Mouse (Mus musculus): ENCODE measurements at regions not wholly inside any gene's neighbourhood (a gene's known extent, or its start where the extent isn't known, plus 50 kb on each side); places are given as distances from the start of the nearest gene placed in this dataset.
A peak's percentile ranks its signal among the peaks of the same experiment; 100 is the strongest.

DNA sequence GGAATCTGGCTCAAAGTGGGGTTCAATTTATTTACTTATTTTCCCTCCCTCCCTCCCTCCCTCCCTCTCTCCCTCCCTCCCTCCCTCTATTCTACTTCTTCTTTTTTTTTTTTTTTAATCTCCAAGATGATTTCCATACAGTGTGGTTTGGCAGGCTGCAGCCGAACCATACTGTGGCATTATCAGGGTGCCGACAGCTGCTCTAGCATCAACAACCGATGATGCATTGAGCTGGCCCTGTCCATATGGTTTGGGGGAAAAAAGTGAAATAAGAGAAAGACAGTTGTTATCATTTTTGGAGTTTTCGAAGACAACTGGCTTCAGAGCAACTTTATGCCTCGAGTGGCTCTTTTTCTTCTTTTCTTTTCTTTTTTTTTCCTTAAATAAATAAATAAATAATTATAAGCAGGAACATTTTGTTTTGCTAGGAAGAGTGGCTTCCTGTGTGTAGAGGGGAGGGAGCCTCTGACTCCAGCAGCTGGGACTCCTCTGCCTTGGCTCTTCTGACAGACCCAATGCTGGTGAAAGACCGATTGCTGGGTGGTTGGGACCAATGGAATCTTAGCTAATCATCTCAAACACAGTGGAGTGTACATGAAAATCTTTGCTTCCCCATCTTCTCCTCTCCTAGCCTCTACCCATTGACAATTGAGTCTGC is 190.1 kb upstream of the Maf start:
- peak; percentile 68 for ATAC-seq
- Histone ChIP-seq H3K27me3 (replicated peaks; ENCODE audit: control insufficient read depth, insufficient read depth, low read length) (no peaks in the 10 kb centered on the region), H3K27ac (ENCODE audit: low read length) (no peak overlapping the region), H3K9me3 (ENCODE audit: control insufficient read depth, low read length) (no peaks in the 10 kb centered on the region), H3K4me1 (ENCODE audit: control insufficient read depth, insufficient read depth, low read length) (no peaks in the 10 kb centered on the region), H3K4me2 (ENCODE audit: low read depth, low read length) (no peak overlapping the region), H3K9ac (ENCODE audit: low read depth, low read length) (no peak overlapping the region), H3K4me3 (ENCODE audit: low read length) (no peak overlapping the region), H3K36me3 (ENCODE audit: control insufficient read depth, insufficient read depth, low read length) (no peaks in the 10 kb centered on the region)
- WGBS, result 53% methylated on average over 6 of the region's 6 CpGs

DNA sequence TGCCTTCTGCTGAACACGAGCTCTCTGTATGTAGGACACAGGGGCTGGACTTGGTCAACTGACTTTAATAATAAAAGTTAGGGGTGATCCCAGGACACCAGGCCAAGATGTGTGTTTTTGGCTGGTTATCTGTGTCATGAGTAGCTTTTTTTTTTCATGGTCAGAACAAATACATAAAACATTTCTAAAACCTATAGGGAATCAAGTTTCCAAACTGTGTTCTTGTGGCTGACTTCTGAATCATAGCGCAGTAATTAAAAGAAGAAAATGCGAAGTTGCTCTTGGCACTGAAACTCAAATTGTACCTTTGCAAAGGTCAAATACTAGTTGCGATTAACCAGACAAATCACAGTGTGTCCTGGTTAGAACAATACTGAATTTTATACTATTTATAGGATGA is 189.5 kb upstream of the Maf start:
- no peaks in the 10 kb centered on the region for H3K9me3 ChIP-seq (ENCODE audit: control insufficient read depth, low read length)
- H3K4me2 ChIP-seq (ENCODE audit: low read depth, low read length), result no peak overlapping the region
- H3K36me3 ChIP-seq (ENCODE audit: control insufficient read depth, insufficient read depth, low read length), result no peaks in the 10 kb centered on the region
- ATAC-seq, result no peak
- H3K4me3 ChIP-seq (ENCODE audit: low read length), result no peak overlapping the region
- H3K4me1 ChIP-seq (ENCODE audit: control insufficient read depth, insufficient read depth, low read length), result no peaks in the 10 kb centered on the region
- H3K9ac ChIP-seq (ENCODE audit: low read depth, low read length), result no peak overlapping the region
- 78% methylated on average over 4 of the region's 4 CpGs for WGBS
- H3K27me3 ChIP-seq (replicated peaks; ENCODE audit: control insufficient read depth, insufficient read depth, low read length), result no peaks in the 10 kb centered on the region
- H3K27ac ChIP-seq (ENCODE audit: low read length), result no peak overlapping the region

GRCm38 (mm10) chr8:115896066-115896465 is 188.5 kb upstream of the Maf start:
- no peak for ATAC-seq

DNA sequence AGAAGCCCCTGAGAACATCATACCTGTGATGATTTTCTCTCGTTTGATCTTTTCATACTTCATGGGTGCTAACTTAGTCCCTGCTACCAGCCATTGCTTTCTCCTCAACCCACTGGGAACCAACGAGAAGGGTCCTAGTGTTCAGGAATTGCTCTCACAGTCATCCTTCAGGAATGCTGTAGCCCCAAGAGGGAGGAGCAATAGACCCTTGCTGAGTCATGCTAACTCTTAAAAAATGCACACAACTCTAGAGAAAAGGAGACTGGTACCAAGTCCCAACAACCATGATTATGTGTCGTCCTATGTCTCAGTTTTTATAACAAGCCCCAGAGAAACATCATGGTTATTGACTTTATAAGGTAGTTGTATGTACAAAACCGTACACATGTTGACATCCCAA is 180.7 kb upstream of the Maf start:
- Histone ChIP-seq H3K36me3 (ENCODE audit: control insufficient read depth, insufficient read depth, low read length) (no peaks in the 10 kb centered on the region), H3K27me3 (replicated peaks; ENCODE audit: control insufficient read depth, insufficient read depth, low read length) (no peaks in the 10 kb centered on the region), H3K9me3 (ENCODE audit: control insufficient read depth, low read length) (no peaks in the 10 kb centered on the region), H3K4me1 (ENCODE audit: control insufficient read depth, insufficient read depth, low read length) (peaks cover 5% of the 10 kb centered on the region; the same call in 1 of the 2 replicates), H3K27ac (ENCODE audit: low read length) (no peak overlapping the region), H3K9ac (ENCODE audit: low read depth, low read length) (no peak overlapping the region), H3K4me2 (ENCODE audit: low read depth, low read length) (no peak overlapping the region), H3K4me3 (ENCODE audit: low read length) (no peak overlapping the region)
- ATAC-seq, result no peak
- WGBS, result 84% methylated on average over 4 of the region's 4 CpGs

More at GRCm38 (mm10) chr8:115896066-115896465, 188.5 kb upstream of the Maf start:
- Histone ChIP-seq H3K4me3 (ENCODE audit: low read length) (no peak overlapping the region), H3K9me3 (ENCODE audit: control insufficient read depth, low read length) (no peaks in the 10 kb centered on the region), H3K36me3 (ENCODE audit: control insufficient read depth, insufficient read depth, low read length) (no peaks in the 10 kb centered on the region), H3K27me3 (replicated peaks; ENCODE audit: control insufficient read depth, insufficient read depth, low read length) (no peaks in the 10 kb centered on the region), H3K4me2 (ENCODE audit: low read depth, low read length) (no peak overlapping the region), H3K27ac (ENCODE audit: low read length) (no peak overlapping the region), H3K4me1 (ENCODE audit: control insufficient read depth, insufficient read depth, low read length) (no peaks in the 10 kb centered on the region), H3K9ac (ENCODE audit: low read depth, low read length) (no peak overlapping the region)
- WGBS, result 89% methylated on average over 4 of the region's 4 CpGs

- Histone ChIP-seq H3K36me3 (ENCODE audit: control insufficient read depth, insufficient read depth, low read length) (no peaks in the 10 kb centered on the region), H3K4me1 (ENCODE audit: control insufficient read depth, insufficient read depth, low read length) (peaks cover 5% of the 10 kb centered on the region; the same call in 1 of the 2 replicates), H3K4me2 (ENCODE audit: low read depth, low read length) (no peak overlapping the region), H3K27me3 (replicated peaks; ENCODE audit: control insufficient read depth, insufficient read depth, low read length) (no peaks in the 10 kb centered on the region), H3K9me3 (ENCODE audit: control insufficient read depth, low read length) (no peaks in the 10 kb centered on the region), H3K27ac (ENCODE audit: low read length) (peak overlapping the region; percentile 26), H3K9ac (ENCODE audit: low read depth, low read length) (no peak overlapping the region), H3K4me3 (ENCODE audit: low read length) (no peak overlapping the region)
- ATAC-seq, result peak; percentile 91
- 44% methylated on average over 2 of the region's 2 CpGs for WGBS
These were observed 177.6 kb upstream of the Maf start for GRCm38 (mm10) chr8:115885121-115885743.

- H3K9me3 ChIP-seq (ENCODE audit: control insufficient read depth, low read length), result no peaks in the 10 kb centered on the region
- no peak overlapping the region for H3K27ac ChIP-seq (ENCODE audit: low read length)
- H3K36me3 ChIP-seq (ENCODE audit: control insufficient read depth, insufficient read depth, low read length), result no peaks in the 10 kb centered on the region
- peaks cover 5% of the 10 kb centered on the region; the same call in 1 of the 2 replicates for H3K4me1 ChIP-seq (ENCODE audit: control insufficient read depth, insufficient read depth, low read length)
- H3K9ac ChIP-seq (ENCODE audit: low read depth, low read length), result no peak overlapping the region
- H3K27me3 ChIP-seq (replicated peaks; ENCODE audit: control insufficient read depth, insufficient read depth, low read length), result no peaks in the 10 kb centered on the region
- 47% methylated on average over 3 of the region's 3 CpGs for WGBS
- H3K4me2 ChIP-seq (ENCODE audit: low read depth, low read length), result no peak overlapping the region
- no peak overlapping the region for H3K4me3 ChIP-seq (ENCODE audit: low read length)
- no peak for ATAC-seq
These were observed 176.2 kb upstream of the Maf start for GRCm38 (mm10) chr8:115883808-115884207.

DNA sequence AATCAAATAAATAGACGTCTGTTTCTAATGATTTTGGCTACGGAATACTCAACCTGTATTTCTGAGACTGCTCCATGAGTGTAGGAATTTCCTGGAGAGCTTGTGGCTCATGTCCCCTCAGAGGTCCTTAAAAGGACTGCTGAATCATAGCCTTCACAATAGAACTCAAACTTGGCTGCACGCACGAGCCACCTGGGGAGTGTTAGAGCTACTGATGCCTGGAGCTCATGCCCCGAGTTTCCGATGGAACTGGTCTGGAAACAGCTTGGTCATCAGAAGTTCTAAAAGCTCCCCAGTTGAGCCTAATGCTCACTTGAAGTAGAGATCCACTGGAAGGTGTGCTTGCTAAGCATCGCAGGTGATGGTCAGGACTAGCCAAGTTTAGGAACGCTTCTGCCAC is 174.3 kb upstream of the Maf start:
- Histone ChIP-seq H3K4me1 (ENCODE audit: control insufficient read depth, insufficient read depth, low read length) (peaks cover 5% of the 10 kb centered on the region; the same call in 1 of the 2 replicates), H3K9ac (ENCODE audit: low read depth, low read length) (no peak overlapping the region), H3K9me3 (ENCODE audit: control insufficient read depth, low read length) (no peaks in the 10 kb centered on the region), H3K36me3 (ENCODE audit: control insufficient read depth, insufficient read depth, low read length) (no peaks in the 10 kb centered on the region), H3K4me2 (ENCODE audit: low read depth, low read length) (no peak overlapping the region), H3K4me3 (ENCODE audit: low read length) (no peak overlapping the region), H3K27me3 (replicated peaks; ENCODE audit: control insufficient read depth, insufficient read depth, low read length) (no peaks in the 10 kb centered on the region), H3K27ac (ENCODE audit: low read length) (no peak overlapping the region)
- 88% methylated on average over 8 of the region's 8 CpGs for WGBS
- no peak for ATAC-seq

- Histone ChIP-seq H3K27me3 (replicated peaks; ENCODE audit: control insufficient read depth, insufficient read depth, low read length) (no peaks in the 10 kb centered on the region), H3K9ac (ENCODE audit: low read depth, low read length) (no peak overlapping the region), H3K4me1 (ENCODE audit: control insufficient read depth, insufficient read depth, low read length) (0 out of 2 replicates have a peak, but pooled peaks cover 9% of the 10 kb centered on the region), H3K4me2 (ENCODE audit: low read depth, low read length) (no peak overlapping the region), H3K27ac (ENCODE audit: low read length) (peak overlapping the region; percentile 7; the same call in 1 of the 2 replicates), H3K9me3 (ENCODE audit: control insufficient read depth, low read length) (no peaks in the 10 kb centered on the region), H3K36me3 (ENCODE audit: control insufficient read depth, insufficient read depth, low read length) (no peaks in the 10 kb centered on the region), H3K4me3 (ENCODE audit: low read length) (no peak overlapping the region)
- peak; percentile 59 for ATAC-seq
- 39% methylated on average over 7 of the region's 7 CpGs for WGBS
These were observed 167.2 kb upstream of the Maf start for GRCm38 (mm10) chr8:115874789-115875188.

- no peaks in the 10 kb centered on the region for H3K9me3 ChIP-seq (ENCODE audit: control insufficient read depth, low read length)
- no peak overlapping the region for H3K4me2 ChIP-seq (ENCODE audit: low read depth, low read length)
- no peak overlapping the region for H3K4me3 ChIP-seq (ENCODE audit: low read length)
- H3K36me3 ChIP-seq (ENCODE audit: control insufficient read depth, insufficient read depth, low read length), result no peaks in the 10 kb centered on the region
- ATAC-seq, result no peak
- 66% methylated on average over 5 of the region's 5 CpGs for WGBS
- H3K4me1 ChIP-seq (ENCODE audit: control insufficient read depth, insufficient read depth, low read length), result 0 out of 2 replicates have a peak, but pooled peaks cover 9% of the 10 kb centered on the region
- H3K27ac ChIP-seq (ENCODE audit: low read length), result no peak overlapping the region
- no peaks in the 10 kb centered on the region for H3K27me3 ChIP-seq (replicated peaks; ENCODE audit: control insufficient read depth, insufficient read depth, low read length)
- no peak overlapping the region for H3K9ac ChIP-seq (ENCODE audit: low read depth, low read length)
These were observed 163.8 kb upstream of the Maf start for GRCm38 (mm10) chr8:115871381-115871780.
